Mouse (Mus musculus) heart, adult 8-10 months (tissue): ENCODE measurements around the gene Got2. TPM values are rescaled to one million over a fixed set of nuclear protein-coding genes. Genes with fewer than 3 reads are reported as not detected.

Experiments
- DNase-seq: peaks from one replicate; pipeline ENCODE4 v3.0.0; 2022; ENCODE audit warnings: low spot score
- total RNA-seq, 4 experiments: library from RNA; stranded (reverse); gene quantifications; 2 replicates each; pipeline ENCODE4 v1.2.4; 2022

Gene Got2
- total RNA-seq, 4 experiments from 2014 or later = 775 to 831 (median 786) TPM

DNA sequence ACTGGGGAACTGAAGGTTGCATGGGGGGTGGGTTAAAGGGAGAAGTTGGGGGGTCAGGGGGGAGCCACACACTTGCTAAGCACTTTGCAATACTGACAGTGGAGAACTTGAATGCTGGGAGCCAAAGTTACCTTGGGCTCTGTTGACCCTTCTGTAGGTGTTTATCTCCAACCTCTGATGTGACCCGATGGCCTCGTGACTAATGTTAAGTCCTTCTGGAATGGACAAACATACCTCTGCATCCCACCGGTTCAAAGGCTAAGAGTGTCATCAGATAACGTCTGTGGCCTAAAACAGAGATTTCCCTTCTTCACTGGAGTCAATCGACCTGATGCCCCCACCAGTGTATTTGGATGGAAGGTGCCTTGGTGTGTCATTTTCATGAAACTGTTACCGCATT lies 67.1 kb downstream of the Got2 start:
- DNase-seq = no peak

DNA sequence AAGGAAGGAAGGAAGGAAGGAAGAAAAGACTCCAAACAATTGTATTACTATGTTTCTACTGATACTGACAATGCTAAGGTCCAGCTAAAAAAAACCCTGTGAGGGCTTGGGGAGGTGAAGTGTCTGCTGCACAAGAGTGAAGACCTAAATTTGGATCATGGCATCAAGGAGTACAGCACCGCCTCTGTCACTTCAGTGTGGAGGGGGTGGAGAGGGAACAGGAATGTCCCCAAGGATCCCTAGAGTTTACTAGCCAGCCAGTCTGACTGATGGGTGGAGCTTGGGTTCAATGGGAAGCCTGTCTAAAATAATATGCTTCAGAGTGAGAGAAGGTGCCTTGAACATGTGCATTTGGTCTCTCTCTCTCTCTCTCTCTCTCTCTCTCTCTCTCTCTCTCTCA lies 70.1 kb downstream of the Got2 start:
- DNase-seq = peak; percentile 33

DNA sequence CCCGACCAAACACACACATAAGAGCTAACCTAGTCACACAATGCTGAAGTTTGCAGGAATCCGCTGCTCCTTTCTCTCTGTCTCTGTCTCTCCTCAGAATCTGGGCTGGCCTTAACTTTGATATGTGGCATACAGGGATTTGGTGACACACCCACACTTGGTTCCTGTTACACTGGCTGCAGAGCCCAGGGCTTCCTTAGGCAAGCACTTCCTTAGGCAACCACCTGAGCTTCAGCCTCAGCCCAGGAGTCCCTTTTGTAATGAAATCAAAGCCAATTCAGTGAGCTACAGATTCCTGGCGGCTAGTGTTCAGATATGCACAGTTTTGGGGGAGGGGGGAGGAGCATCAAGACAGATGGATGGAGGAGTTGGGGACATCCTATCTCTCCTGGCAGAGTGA lies 70.8 kb downstream of the Got2 start:
- DNase-seq = no peak

GRCm38 (mm10) chr8:95816044-95816708 lies 72.2 kb downstream of the Got2 start:
- DNase-seq = no peak

Other genes starting within 250 kb of the Got2 start
- gene Ndrg4, start 211.6 kb downstream of the Got2 start, total RNA-seq = 100 to 1,000 TPM; 116 to 156 (median 143) TPM
- gene Setd6, start 172.7 kb downstream of the Got2 start, total RNA-seq = 10 to 100 TPM; 12.6 to 15.3 (median 14.0) TPM
- gene Cnot1, start 81.1 kb downstream of the Got2 start, total RNA-seq = 100 to 1,000 TPM in 2 of 4 experiments, 10 to 100 TPM in 2; 92.8 to 123 (median 107) TPM
- gene Sap18b, start 63.2 kb downstream of the Got2 start, total RNA-seq = 100 to 1,000 TPM in 1 of 4 experiments, 10 to 100 TPM in 3; 63.8 to 106 (median 80.1) TPM
- 10 to 100 TPM; 11.2 to 13.5 (median 12.4) TPM for gene Slc38a7, start 35.0 kb downstream of the Got2 start, total RNA-seq